Mouse (Mus musculus): ENCODE data around the gene Efna5. TPM values are rescaled to one million over a fixed set of nuclear protein-coding genes. Genes with fewer than 3 reads are reported as not detected.

The Efna5 gene
- polyA plus RNA-seq, 1 experiment from 2014 or later, result 30.3 TPM

GRCm38 (mm10) chr17:62625646-62626020 is 255.5 kb downstream of the Efna5 start:
- no peak for ATAC-seq

GRCm38 (mm10) chr17:62624804-62625645 is 256.1 kb downstream of the Efna5 start:
- ATAC-seq, result no peak
- no peaks in the 10 kb centered on the region for H3K4me1 ChIP-seq (replicated peaks)
- H3K27me3 ChIP-seq (replicated peaks), result no peaks in the 10 kb centered on the region
- 79% methylated on average over 8 of the region's 8 CpGs for WGBS
- no peak overlapping the region for H3K9ac ChIP-seq
- H3K36me3 ChIP-seq, result no peaks in the 10 kb centered on the region
- no peaks in the 10 kb centered on the region for H3K9me3 ChIP-seq
- H3K4me3 ChIP-seq (replicated peaks), result no peak overlapping the region
- no peak overlapping the region for H3K4me2 ChIP-seq (replicated peaks)
- H3K27ac ChIP-seq, result no peak overlapping the region

More at GRCm38 (mm10) chr17:62625646-62626020, 255.5 kb downstream of the Efna5 start:
- H3K27me3 ChIP-seq (replicated peaks), result no peaks in the 10 kb centered on the region
- H3K4me2 ChIP-seq (replicated peaks), result no peak overlapping the region
- H3K9ac ChIP-seq, result no peak overlapping the region
- H3K4me1 ChIP-seq (replicated peaks), result no peaks in the 10 kb centered on the region
- no peaks in the 10 kb centered on the region for H3K9me3 ChIP-seq
- no peak overlapping the region for H3K4me3 ChIP-seq (replicated peaks)
- H3K27ac ChIP-seq, result no peak overlapping the region
- no peaks in the 10 kb centered on the region for H3K36me3 ChIP-seq
- 56% methylated on average over 8 of the region's 8 CpGs for WGBS

- no peak overlapping the region for H3K9ac ChIP-seq
- 88% methylated on average over 3 of the region's 3 CpGs for WGBS
- no peaks in the 10 kb centered on the region for H3K9me3 ChIP-seq
- no peak overlapping the region for H3K4me2 ChIP-seq (replicated peaks)
- H3K4me3 ChIP-seq (replicated peaks), result no peak overlapping the region
- H3K4me1 ChIP-seq (replicated peaks), result no peaks in the 10 kb centered on the region
- no peaks in the 10 kb centered on the region for H3K36me3 ChIP-seq
- no peaks in the 10 kb centered on the region for H3K27me3 ChIP-seq (replicated peaks)
- no peak for ATAC-seq
- no peak overlapping the region for H3K27ac ChIP-seq
Measured at GRCm38 (mm10) chr17:62623224-62623623, 257.9 kb downstream of the Efna5 start.

GRCm38 (mm10) chr17:62622481-62622880 is 258.6 kb downstream of the Efna5 start:
- Histone ChIP-seq H3K27me3 (replicated peaks) (no peaks in the 10 kb centered on the region), H3K4me1 (replicated peaks) (no peaks in the 10 kb centered on the region), H3K27ac (no peak overlapping the region), H3K36me3 (no peaks in the 10 kb centered on the region), H3K9me3 (no peaks in the 10 kb centered on the region), H3K4me2 (replicated peaks) (no peak overlapping the region), H3K9ac (no peak overlapping the region), H3K4me3 (replicated peaks) (no peak overlapping the region)
- 91% methylated on average over 4 of the region's 4 CpGs for WGBS
- no peak for ATAC-seq

- WGBS, result 51% methylated on average over 6 of the region's 6 CpGs
Measured at GRCm38 (mm10) chr17:62615159-62615558, 266.0 kb downstream of the Efna5 start.

GRCm38 (mm10) chr17:62614708-62615107 is 266.4 kb downstream of the Efna5 start:
- Histone ChIP-seq H3K4me1 (replicated peaks) (0 out of 2 replicates have a peak, but pooled peaks cover 4% of the 10 kb centered on the region), H3K27me3 (replicated peaks) (no peaks in the 10 kb centered on the region), H3K36me3 (no peaks in the 10 kb centered on the region), H3K9ac (no peak overlapping the region), H3K4me2 (replicated peaks) (no peak overlapping the region), H3K9me3 (no peaks in the 10 kb centered on the region), H3K4me3 (replicated peaks) (no peak overlapping the region), H3K27ac (no peak overlapping the region)
- no peak for ATAC-seq
- 56% methylated on average over 6 of the region's 6 CpGs for WGBS

More at GRCm38 (mm10) chr17:62615159-62615558, 266.0 kb downstream of the Efna5 start:
- Histone ChIP-seq H3K27me3 (replicated peaks) (no peaks in the 10 kb centered on the region), H3K9me3 (no peaks in the 10 kb centered on the region), H3K9ac (no peak overlapping the region), H3K27ac (no peak overlapping the region), H3K4me2 (replicated peaks) (no peak overlapping the region), H3K4me1 (replicated peaks) (0 out of 2 replicates have a peak, but pooled peaks cover 4% of the 10 kb centered on the region), H3K4me3 (replicated peaks) (no peak overlapping the region), H3K36me3 (no peaks in the 10 kb centered on the region)
- 0 out of 2 replicates have a peak, but pooled peaks have one; percentile 23 for ATAC-seq

- no peak for ATAC-seq
- no peaks in the 10 kb centered on the region for H3K9me3 ChIP-seq
- no peak overlapping the region for H3K27ac ChIP-seq
- no peak overlapping the region for H3K9ac ChIP-seq
- 0 out of 2 replicates have a peak, but pooled peaks cover 4% of the 10 kb centered on the region for H3K4me1 ChIP-seq (replicated peaks)
- H3K36me3 ChIP-seq, result no peaks in the 10 kb centered on the region
- 63% methylated on average over 8 of the region's 8 CpGs for WGBS
- no peak overlapping the region for H3K4me2 ChIP-seq (replicated peaks)
- no peak overlapping the region for H3K4me3 ChIP-seq (replicated peaks)
- H3K27me3 ChIP-seq (replicated peaks), result no peaks in the 10 kb centered on the region
Measured at GRCm38 (mm10) chr17:62614237-62614636, 266.9 kb downstream of the Efna5 start.

GRCm38 (mm10) chr17:62613232-62613631 is 267.9 kb downstream of the Efna5 start:
- 0 out of 2 replicates have a peak, but pooled peaks cover 4% of the 10 kb centered on the region for H3K4me1 ChIP-seq (replicated peaks)
- H3K9ac ChIP-seq, result no peak overlapping the region
- H3K4me3 ChIP-seq (replicated peaks), result no peak overlapping the region
- H3K27ac ChIP-seq, result no peak overlapping the region
- H3K9me3 ChIP-seq, result no peaks in the 10 kb centered on the region
- H3K36me3 ChIP-seq, result no peaks in the 10 kb centered on the region
- 91% methylated on average over 11 of the region's 11 CpGs for WGBS
- no peak for ATAC-seq
- no peaks in the 10 kb centered on the region for H3K27me3 ChIP-seq (replicated peaks)
- no peak overlapping the region for H3K4me2 ChIP-seq (replicated peaks)

GRCm38 (mm10) chr17:62608145-62608544 is 273.0 kb downstream of the Efna5 start:
- no peak overlapping the region for H3K4me3 ChIP-seq (replicated peaks)
- no peak overlapping the region for H3K27ac ChIP-seq
- no peaks in the 10 kb centered on the region for H3K36me3 ChIP-seq
- 78% methylated on average over 8 of the region's 8 CpGs for WGBS
- ATAC-seq, result no peak
- H3K27me3 ChIP-seq (replicated peaks), result no peaks in the 10 kb centered on the region
- no peaks in the 10 kb centered on the region; the same call in 1 of the 2 replicates for H3K4me1 ChIP-seq (replicated peaks)
- H3K9ac ChIP-seq, result no peak overlapping the region
- no peak overlapping the region for H3K4me2 ChIP-seq (replicated peaks)
- no peaks in the 10 kb centered on the region for H3K9me3 ChIP-seq

GRCm38 (mm10) chr17:62607304-62607914 is 273.7 kb downstream of the Efna5 start:
- no peaks in the 10 kb centered on the region for H3K9me3 ChIP-seq
- WGBS, result 85% methylated on average over 18 of the region's 18 CpGs
- H3K36me3 ChIP-seq, result no peaks in the 10 kb centered on the region
- H3K9ac ChIP-seq, result no peak overlapping the region
- H3K4me2 ChIP-seq (replicated peaks), result no peak overlapping the region
- H3K27me3 ChIP-seq (replicated peaks), result no peaks in the 10 kb centered on the region
- ATAC-seq, result no peak
- H3K27ac ChIP-seq, result no peak overlapping the region
- no peaks in the 10 kb centered on the region; the same call in 1 of the 2 replicates for H3K4me1 ChIP-seq (replicated peaks)
- H3K4me3 ChIP-seq (replicated peaks), result no peak overlapping the region

- no peak overlapping the region for H3K4me2 ChIP-seq (replicated peaks)
- no peaks in the 10 kb centered on the region for H3K9me3 ChIP-seq
- H3K4me3 ChIP-seq (replicated peaks), result no peak overlapping the region
- no peaks in the 10 kb centered on the region; the same call in 1 of the 2 replicates for H3K4me1 ChIP-seq (replicated peaks)
- no peak overlapping the region for H3K27ac ChIP-seq
- H3K27me3 ChIP-seq (replicated peaks), result no peaks in the 10 kb centered on the region
- H3K36me3 ChIP-seq, result no peaks in the 10 kb centered on the region
- no peak for ATAC-seq
- H3K9ac ChIP-seq, result no peak overlapping the region
- WGBS, result 92% methylated on average over 6 of the region's 6 CpGs
Measured at GRCm38 (mm10) chr17:62606681-62607080, 274.4 kb downstream of the Efna5 start.

GRCm38 (mm10) chr17:62604309-62604708 is 276.8 kb downstream of the Efna5 start:
- Histone ChIP-seq H3K27ac (no peak overlapping the region), H3K4me3 (replicated peaks) (no peak overlapping the region), H3K9ac (no peak overlapping the region), H3K9me3 (no peaks in the 10 kb centered on the region), H3K4me1 (replicated peaks) (no peaks in the 10 kb centered on the region; the same call in 1 of the 2 replicates), H3K27me3 (replicated peaks) (no peaks in the 10 kb centered on the region), H3K36me3 (no peaks in the 10 kb centered on the region), H3K4me2 (replicated peaks) (no peak overlapping the region)
- ATAC-seq, result no peak
- WGBS, result 69% methylated on average over 5 of the region's 5 CpGs
